In the genomic region with DNA sequence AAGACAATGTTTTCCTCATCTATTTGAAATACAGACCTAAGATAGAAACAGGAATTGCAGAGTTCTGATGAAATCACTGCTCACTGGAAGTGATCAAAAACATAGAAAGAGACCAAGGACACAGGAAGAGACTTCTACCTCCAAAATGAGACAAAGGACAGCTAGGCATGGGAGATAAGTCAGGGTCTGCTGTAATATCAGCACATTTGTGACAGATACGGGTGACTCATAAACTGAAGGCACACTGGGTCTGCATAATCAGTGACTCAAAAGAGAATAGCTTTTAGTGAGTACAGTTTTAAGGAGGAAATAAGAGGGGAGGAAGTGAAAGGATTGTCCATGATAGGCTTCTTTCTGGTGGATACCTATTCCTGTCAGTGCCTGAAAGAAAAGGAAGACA, we compare ENCODE assay signal across 26 mouse cellular contexts.
"Had no signal": no experiment of that assay in that cellular context is flagged by ENCODE, and none has a peak within 500 bp of the region (broad histone marks: within the 10 kb centered on the region; RNA-seq: fewer than 3 reads in every experiment).

No protein-coding gene starts in this region.

- H3K27ac ChIP-seq: gastrocnemius, adult 2 months; hindbrain, embryonic 13.5 days; hindbrain, embryonic 15.5 days; hindbrain, postnatal 0 days; kidney, embryonic 15.5 days; kidney, postnatal 0 days; limb, embryonic 13.5 days; limb, embryonic 15.5 days; liver, embryonic 12.5 days; liver, embryonic 14.5 days had no signal

- H3K36me3 ChIP-seq: heart, embryonic 12.5 days; hindbrain, embryonic 13.5 days; hindbrain, embryonic 15.5 days; kidney, embryonic 15.5 days; limb, embryonic 13.5 days; limb, embryonic 15.5 days; liver, embryonic 12.5 days had no signal

- H3K27me3 ChIP-seq: heart, embryonic 12.5 days; hindbrain, embryonic 13.5 days; hindbrain, embryonic 15.5 days; kidney, embryonic 15.5 days; limb, embryonic 13.5 days; limb, embryonic 15.5 days; liver, embryonic 12.5 days had no signal

- ATAC-seq: hindbrain, postnatal 0 days; intestine, embryonic 16.5 days; liver, embryonic 12.5 days had no signal

- H3K4me3 ChIP-seq: gastrocnemius, adult 2 months; heart, adult 2 months; heart, embryonic 12.5 days; hindbrain, embryonic 13.5 days; hindbrain, embryonic 15.5 days; kidney, embryonic 15.5 days; limb, embryonic 13.5 days; limb, embryonic 15.5 days; liver, embryonic 12.5 days had no signal

- DNase-seq: gastrocnemius, adult 2 months; gastrocnemius, postnatal 10 days; gastrocnemius, postnatal 25 days; heart, adult 11 months; heart, adult 2 months; heart, postnatal 14 days; heart, postnatal 36 days; kidney, adult 11 months; kidney, adult 2 months; kidney, adult 9 months; kidney, postnatal 14 days; kidney, postnatal 36 days; layer of hippocampus, adult 9-11 months; layer of hippocampus, postnatal 36 days; left cerebral cortex, postnatal 4 days had no signal

- H3K4me1 ChIP-seq: heart, embryonic 12.5 days; hindbrain, embryonic 13.5 days; hindbrain, embryonic 15.5 days; kidney, embryonic 15.5 days; limb, embryonic 13.5 days; limb, embryonic 15.5 days; liver, embryonic 12.5 days had no signal

- H3K9ac ChIP-seq: heart, embryonic 12.5 days; hindbrain, embryonic 13.5 days; hindbrain, embryonic 15.5 days; kidney, embryonic 15.5 days; limb, embryonic 13.5 days; limb, embryonic 15.5 days; liver, embryonic 12.5 days; liver, embryonic 14.5 days had no signal

- H3K9me3 ChIP-seq: heart, embryonic 12.5 days; hindbrain, embryonic 13.5 days; hindbrain, embryonic 15.5 days; kidney, embryonic 15.5 days; limb, embryonic 13.5 days; limb, embryonic 15.5 days; liver, embryonic 12.5 days had no signal
